Mouse (Mus musculus) liver, embryonic 16.5 days (tissue): ENCODE data around the gene Ube2t. TPM values are rescaled to one million over a fixed set of nuclear protein-coding genes. Genes with fewer than 3 reads are reported as not detected.
A peak's percentile ranks its signal among the peaks of the same experiment; 100 is the strongest.

Experiments
- ATAC-seq: fragments of 200-750 bp; cut with Nextera tagmentation; 2 replicates; pipeline ENCODE4 v1.8.0; 2017; ENCODE audit warnings: low read depth, mild to moderate bottlenecking, moderate number of reproducible peaks, moderate library complexity
- H3K27ac ChIP-seq: fragments of 300-500 bp; sonication (generic); 2 replicates; pipeline ENCODE4 v1.5.1; 2014; ENCODE audit warnings: mild to moderate bottlenecking, low read length
- H3K27me3 ChIP-seq: fragments of 300-500 bp; sonication (generic); 2 replicates; pipeline ENCODE4 v1.6.1; 2014; ENCODE audit warnings: low read depth, low read length, mixed read lengths; ENCODE audit not compliant: control insufficient read depth, insufficient read depth
- H3K36me3 ChIP-seq: fragments of 300-500 bp; sonication (generic); 2 replicates; pipeline ENCODE4 v1.6.1; 2014; ENCODE audit warnings: mild to moderate bottlenecking; ENCODE audit not compliant: control insufficient read depth, insufficient read depth
- H3K4me1 ChIP-seq: fragments of 300-500 bp; sonication (generic); 2 replicates; pipeline ENCODE4 v1.6.1; 2014; ENCODE audit warnings: low read depth, low read length, mixed read lengths; ENCODE audit not compliant: control insufficient read depth
- H3K4me2 ChIP-seq: fragments of 300-500 bp; sonication (generic); 2 replicates; pipeline ENCODE4 v1.6.1; 2014; ENCODE audit warnings: low read depth, low read length, mixed read lengths
- H3K4me3 ChIP-seq: fragments of 300-500 bp; sonication (generic); 2 replicates; pipeline ENCODE4 v1.5.1; 2014; ENCODE audit warnings: low read depth, mild to moderate bottlenecking, low read length
- H3K9ac ChIP-seq: fragments of 300-500 bp; sonication (generic); 2 replicates; pipeline ENCODE4 v1.6.1; 2014; ENCODE audit warnings: low read depth, low read length
- H3K9me3 ChIP-seq: fragments of 300-500 bp; sonication (generic); replicated peaks from 2 replicates; pipeline ENCODE4 v1.6.1; 2016; ENCODE audit warnings: low read length; ENCODE audit not compliant: control insufficient read depth
- WGBS: fragments of 180-500 bp; shearing (Covaris S2); extraction: QIAGEN DNeasy Blood & Tissue Kit; methylation state at CpG from one replicate; pipeline ENCODE4 v1.1.7; 2014; ENCODE audit not compliant: insufficient replicate concordance; 5-methylcytosine and 5-hydroxymethylcytosine counted together
- polyA plus RNA-seq: library from polyadenylated mRNA; unstranded; fragments of >200 nt; fragmentation: Nextera tagmentation; extraction: Ambion mirVana; gene quantifications from 2 replicates; pipeline ENCODE4 v1.2.1, GENCODE M21; 2015

Ube2t gene
- polyA plus RNA-seq, 1 experiment from 2014 or later: 27.9 TPM

GRCm38 (mm10) chr1:135019087-135019774, 56.9 kb downstream of the Ube2t start:
- H3K4me2 ChIP-seq: no peak overlapping the region
- H3K9ac ChIP-seq: no peak overlapping the region
- WGBS: 21% methylated on average over 13 of the region's 13 CpGs
- H3K4me3 ChIP-seq: no peak overlapping the region
- H3K27me3 ChIP-seq: no peaks in the 10 kb centered on the region; the same call in 1 of the 2 replicates
- H3K4me1 ChIP-seq: no peaks in the 10 kb centered on the region; the same call in 1 of the 2 replicates
- H3K9me3 ChIP-seq: no peaks in the 10 kb centered on the region
- H3K36me3 ChIP-seq: no peaks in the 10 kb centered on the region
- H3K27ac ChIP-seq: no peak overlapping the region
- no peak for ATAC-seq

GRCm38 (mm10) chr1:135019775-135020167, 57.4 kb downstream of the Ube2t start:
- Histone ChIP-seq H3K4me3 (no peak overlapping the region), H3K27ac (no peak overlapping the region), H3K36me3 (no peaks in the 10 kb centered on the region), H3K27me3 (no peaks in the 10 kb centered on the region; the same call in 1 of the 2 replicates), H3K9me3 (no peaks in the 10 kb centered on the region), H3K4me2 (no peak overlapping the region), H3K4me1 (no peaks in the 10 kb centered on the region; the same call in 1 of the 2 replicates), H3K9ac (no peak overlapping the region)
- WGBS: 52% methylated on average over 4 of the region's 4 CpGs
- no peak for ATAC-seq

- H3K9ac ChIP-seq: no peak overlapping the region
- no peak for ATAC-seq
- 49% methylated on average over 5 of the region's 5 CpGs for WGBS
- no peak overlapping the region for H3K27ac ChIP-seq
- H3K4me3 ChIP-seq: no peak overlapping the region
- no peaks in the 10 kb centered on the region; the same call in 1 of the 2 replicates for H3K4me1 ChIP-seq
- no peaks in the 10 kb centered on the region for H3K36me3 ChIP-seq
- H3K9me3 ChIP-seq: no peaks in the 10 kb centered on the region
- H3K4me2 ChIP-seq: no peak overlapping the region
- no peaks in the 10 kb centered on the region; the same call in 1 of the 2 replicates for H3K27me3 ChIP-seq
Observed at GRCm38 (mm10) chr1:135020281-135020940, 58.0 kb downstream of the Ube2t start.

GRCm38 (mm10) chr1:135020970-135021369, 58.6 kb downstream of the Ube2t start:
- ATAC-seq: 0 out of 2 replicates have a peak, but pooled peaks have one; percentile 30
- H3K9ac ChIP-seq: no peak overlapping the region
- WGBS: 17% methylated on average over 5 of the region's 5 CpGs

GRCm38 (mm10) chr1:135021936-135022335, 59.6 kb downstream of the Ube2t start:
- H3K36me3 ChIP-seq: no peaks in the 10 kb centered on the region
- H3K4me1 ChIP-seq: no peaks in the 10 kb centered on the region; the same call in 1 of the 2 replicates
- no peak overlapping the region for H3K27ac ChIP-seq
- no peak overlapping the region for H3K4me2 ChIP-seq
- no peak overlapping the region for H3K4me3 ChIP-seq
- no peak overlapping the region for H3K9ac ChIP-seq
- H3K9me3 ChIP-seq: no peaks in the 10 kb centered on the region
- WGBS: 54% methylated on average over 5 of the region's 5 CpGs
- no peak for ATAC-seq
- no peaks in the 10 kb centered on the region; the same call in 1 of the 2 replicates for H3K27me3 ChIP-seq

More at GRCm38 (mm10) chr1:135020970-135021369, 58.6 kb downstream of the Ube2t start:
- Histone ChIP-seq H3K9me3 (no peaks in the 10 kb centered on the region), H3K36me3 (no peaks in the 10 kb centered on the region), H3K27me3 (no peaks in the 10 kb centered on the region; the same call in 1 of the 2 replicates), H3K4me3 (no peak overlapping the region), H3K4me2 (no peak overlapping the region), H3K4me1 (no peaks in the 10 kb centered on the region; the same call in 1 of the 2 replicates), H3K27ac (no peak overlapping the region)

GRCm38 (mm10) chr1:135023583-135023982, 61.2 kb downstream of the Ube2t start:
- Histone ChIP-seq H3K4me1 (no peaks in the 10 kb centered on the region; the same call in 1 of the 2 replicates), H3K9me3 (no peaks in the 10 kb centered on the region), H3K27me3 (no peaks in the 10 kb centered on the region; the same call in 1 of the 2 replicates), H3K4me2 (no peak overlapping the region), H3K27ac (no peak overlapping the region), H3K4me3 (no peak overlapping the region), H3K36me3 (no peaks in the 10 kb centered on the region), H3K9ac (no peak overlapping the region)
- 74% methylated on average over 1 of the region's 1 CpGs for WGBS
- no peak for ATAC-seq

Other genes with a start within 250 kb of the Ube2t start
- 1.6 and 2.4 TPM in 2 replicates for gene Ppp1r12b, start 6.6 kb upstream of the Ube2t start, polyA plus RNA-seq
- 0.07 and 0.08 TPM in 2 replicates for gene Lgr6, start 142.7 kb downstream of the Ube2t start, polyA plus RNA-seq
- gene Ptpn7, start 170.1 kb downstream of the Ube2t start, polyA plus RNA-seq: 9.0 and 9.6 TPM in 2 replicates
- gene Arl8a, start 184.3 kb downstream of the Ube2t start, polyA plus RNA-seq: 7.8 and 9.9 TPM in 2 replicates
- not detected in 2 replicates for gene Gpr37l1, start 205.1 kb downstream of the Ube2t start, polyA plus RNA-seq